14 mouse cellular contexts compared by ENCODE assay signal in the genomic region with DNA sequence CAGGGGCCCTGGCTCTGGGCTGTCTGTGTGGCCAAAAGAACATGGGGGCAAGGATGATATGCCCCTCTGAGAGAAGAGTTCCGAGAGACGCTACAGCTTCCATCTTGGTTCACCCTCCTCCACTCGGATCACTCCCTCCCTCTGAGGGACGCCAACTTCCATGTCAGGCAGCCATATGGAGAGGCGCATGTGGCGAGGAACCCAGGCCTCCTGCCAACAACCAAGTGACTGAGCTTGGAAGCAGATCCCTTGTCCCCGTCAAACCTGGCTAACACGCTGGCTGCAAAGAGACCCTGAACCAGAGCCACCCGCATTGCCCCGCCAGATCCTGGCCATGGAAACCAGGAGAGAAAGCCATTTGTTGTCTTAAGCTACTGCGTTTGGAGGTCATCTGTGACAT. TPM values are rescaled to one million over a fixed set of nuclear protein-coding genes. Genes with fewer than 3 reads are reported as not detected.
DNase-seq lines count a peak whose midpoint lies in the region; ATAC-seq and TF ChIP-seq lines count a peak whose summit lies in the region.
"Had no signal": no experiment of that assay in that cellular context is flagged by ENCODE, and none has a peak within 500 bp of the region (broad histone marks: within the 10 kb centered on the region; RNA-seq: fewer than 3 reads in every experiment).

No protein-coding gene starts in this region.

- H3K27me3 ChIP-seq in cerebellum, adult 2 months (ENCODE audit: control insufficient read depth, insufficient read depth, low read length) = no peaks in the 10 kb centered on the region
- no peaks in the 10 kb centered on the region for H3K27me3 ChIP-seq in hindbrain, embryonic 16.5 days (replicated peaks; ENCODE audit: control insufficient read depth, insufficient read depth, low read length)
- H3K27me3 ChIP-seq: embryonic facial prominence, embryonic 12.5 days; neural tube, embryonic 13.5 days had no signal

- H3K27ac ChIP-seq in cerebellum, adult 2 months (ENCODE audit: insufficient read depth, low read length) = peak overlapping the region; percentile 10; the same call in 1 of the 2 replicates
- no peak overlapping the region for H3K27ac ChIP-seq in hindbrain, embryonic 16.5 days (ENCODE audit: low read depth, low read length)
- H3K27ac ChIP-seq: embryonic facial prominence, embryonic 12.5 days; heart, embryonic 15.5 days; neural tube, embryonic 13.5 days had no signal

- peak; percentile 24 to 25 for DNase-seq in heart, adult 9 months (ENCODE audit: low spot score in 2 of 2)
- no peak for DNase-seq in heart, postnatal 4 days
- DNase-seq in cerebellum, adult 2 months = peak; percentile 98 to 99
- DNase-seq in right cerebral cortex, adult 18-20 months = peak; percentile 81
- no peak for DNase-seq in kidney, postnatal 14 days
- no peak for DNase-seq in urinary bladder, postnatal 36 days (ENCODE audit: low spot score in 2 of 2)
- no peak for DNase-seq in thymus, adult 18-20 months

- WGBS in cerebellum, adult 2 months = 4% methylated on average over 11 of the region's 11 CpGs
- WGBS in hindbrain, embryonic 16.5 days = 39% methylated on average over 11 of the region's 11 CpGs

- TF ChIP-seq POLR2A in cerebellum, adult 2 months (IDR thresholded peaks at IDR 0.05; ENCODE audit: borderline replicate concordance, insufficient read depth, low read length) = peak; percentile 23; the same call in 1 of the 2 replicates

- peaks cover 26% of the 10 kb centered on the region for H3K4me1 ChIP-seq in cerebellum, adult 2 months (ENCODE audit: control insufficient read depth, insufficient read depth, low read length)
- peaks cover 5% of the 10 kb centered on the region; the same call in 1 of the 2 replicates for H3K4me1 ChIP-seq in hindbrain, embryonic 16.5 days (ENCODE audit: control insufficient read depth, insufficient read depth, low read depth, low read length)
- H3K4me1 ChIP-seq: embryonic facial prominence, embryonic 12.5 days; heart, embryonic 15.5 days had no signal

- no peaks in the 10 kb centered on the region for H3K9me3 ChIP-seq in hindbrain, embryonic 16.5 days (ENCODE audit: control insufficient read depth, low read length)
- H3K9me3 ChIP-seq: embryonic facial prominence, embryonic 12.5 days; heart, embryonic 15.5 days; neural tube, embryonic 13.5 days had no signal

- ATAC-seq in hindbrain, embryonic 16.5 days = peak; percentile 56

- H3K9ac ChIP-seq in hindbrain, embryonic 16.5 days (ENCODE audit: low read depth, low read length) = no peak overlapping the region
- H3K9ac ChIP-seq: embryonic facial prominence, embryonic 12.5 days; heart, embryonic 15.5 days; neural tube, embryonic 13.5 days had no signal

- H3K4me3 ChIP-seq in cerebellum, adult 2 months (replicated peaks; ENCODE audit: insufficient read depth, low read depth, low read length) = peak overlapping the region; percentile 1
- no peak overlapping the region for H3K4me3 ChIP-seq in hindbrain, embryonic 16.5 days (ENCODE audit: low read length)
- H3K4me3 ChIP-seq: embryonic facial prominence, embryonic 12.5 days; heart, embryonic 15.5 days; neural tube, embryonic 13.5 days had no signal

- TF ChIP-seq CTCF in cerebellum, adult 2 months (IDR thresholded peaks at IDR 0.05; ENCODE audit: borderline replicate concordance, insufficient read depth, low read depth, low read length) = no peak

- H3K36me3 ChIP-seq in hindbrain, embryonic 16.5 days (ENCODE audit: control insufficient read depth, insufficient read depth, low read length) = no peaks in the 10 kb centered on the region
- H3K36me3 ChIP-seq: embryonic facial prominence, embryonic 12.5 days; heart, embryonic 15.5 days; neural tube, embryonic 13.5 days had no signal

- H3K4me2 ChIP-seq in hindbrain, embryonic 16.5 days (ENCODE audit: low read length) = no peak overlapping the region
- H3K4me2 ChIP-seq: embryonic facial prominence, embryonic 12.5 days; heart, embryonic 15.5 days; neural tube, embryonic 13.5 days had no signal

RNA-seq across cellular contexts. Expression of gene Rbfox3, which starts 29.1 kb away (rescaled TPM):
- total RNA-seq in heart, postnatal 4 days (2021) = under 1 TPM; 0.09 to 0.12 TPM
- polyA plus RNA-seq in cerebellum, adult 2 months (2012; rRNA removed) = 163 and 201 TPM in 2 replicates
- 68.4 and 69.4 TPM in 2 replicates for polyA plus RNA-seq in hindbrain, embryonic 16.5 days (2015; fragmentation: Nextera tagmentation; extraction: Ambion mirVana)
- total RNA-seq: CH12.LX had no signal

RNA-seq across cellular contexts. Expression of gene Enpp7, which starts 47.4 kb away (rescaled TPM):
- not detected for total RNA-seq in heart, postnatal 4 days (2021)
- polyA plus RNA-seq in cerebellum, adult 2 months (2012; rRNA removed) = not detected in 2 replicates
- polyA plus RNA-seq in hindbrain, embryonic 16.5 days (2015; fragmentation: Nextera tagmentation; extraction: Ambion mirVana) = not detected in 2 replicates
- total RNA-seq: CH12.LX; left cerebral cortex, adult 8-10 months had no signal
- polyA plus RNA-seq: embryonic facial prominence, embryonic 12.5 days; heart, embryonic 15.5 days; neural tube, embryonic 13.5 days; testis, adult 2 months had no signal

Comparison
In these comparisons a context has a peak if more than half of its experiments do, and no peak if none do; other contexts are left out.
1. DNase-seq: peak in heart, adult 9 months (2 of 2), cerebellum, adult 2 months (2 of 2) and right cerebral cortex, adult 18-20 months (single experiment); none in heart, postnatal 4 days (single experiment), kidney, postnatal 14 days (single experiment), urinary bladder, postnatal 36 days (0 of 2) and thymus, adult 18-20 months (0 of 2).